Mouse (Mus musculus) layer of hippocampus, adult 18-20 months (tissue): ENCODE measurements around the gene Ccr9. TPM values are rescaled to one million over a fixed set of nuclear protein-coding genes. Genes with fewer than 3 reads are reported as not detected.
"Not testable (repeated sequence)": the region's sequence is repeated elsewhere in the genome, so short reads cannot be mapped to it uniquely, and the experiment has no call there.

Experiments used
- DNase-seq, 2 experiments: peaks; one replicate each; pipeline ENCODE4 v3.0.0; 2022; ENCODE audit warnings: low spot score in 2 of 2
- total RNA-seq, 2 experiments: library from RNA; stranded (reverse); gene quantifications; 2 replicates each; pipeline ENCODE4 v1.2.3; 2021

The Ccr9 gene
- total RNA-seq, 2 experiments from 2014 or later = 0.15 TPM; not detected in 1

DNA sequence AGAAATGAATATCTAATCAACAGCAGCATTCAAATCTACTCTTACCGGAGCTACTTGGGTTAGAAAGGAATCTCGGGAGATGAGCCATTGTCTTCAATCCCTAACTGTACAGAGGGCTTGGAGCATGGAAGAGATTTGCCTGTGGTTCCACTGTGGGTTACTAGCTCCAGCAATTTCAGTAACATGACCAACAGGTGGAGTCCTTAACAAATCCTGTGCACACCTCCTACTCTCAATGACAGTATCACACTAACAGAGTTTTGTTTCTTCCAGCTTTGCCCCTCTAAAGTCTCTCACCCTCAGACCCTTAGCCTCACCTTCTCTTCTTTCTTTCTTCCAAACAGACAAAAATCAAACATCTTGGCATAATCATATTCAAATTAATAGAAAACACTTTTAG is 34.9 kb downstream of the Ccr9 start:
- no peak for DNase-seq

GRCm38 (mm10) chr9:123716301-123716700 is 38.1 kb downstream of the Ccr9 start:
- no peak for DNase-seq

DNA sequence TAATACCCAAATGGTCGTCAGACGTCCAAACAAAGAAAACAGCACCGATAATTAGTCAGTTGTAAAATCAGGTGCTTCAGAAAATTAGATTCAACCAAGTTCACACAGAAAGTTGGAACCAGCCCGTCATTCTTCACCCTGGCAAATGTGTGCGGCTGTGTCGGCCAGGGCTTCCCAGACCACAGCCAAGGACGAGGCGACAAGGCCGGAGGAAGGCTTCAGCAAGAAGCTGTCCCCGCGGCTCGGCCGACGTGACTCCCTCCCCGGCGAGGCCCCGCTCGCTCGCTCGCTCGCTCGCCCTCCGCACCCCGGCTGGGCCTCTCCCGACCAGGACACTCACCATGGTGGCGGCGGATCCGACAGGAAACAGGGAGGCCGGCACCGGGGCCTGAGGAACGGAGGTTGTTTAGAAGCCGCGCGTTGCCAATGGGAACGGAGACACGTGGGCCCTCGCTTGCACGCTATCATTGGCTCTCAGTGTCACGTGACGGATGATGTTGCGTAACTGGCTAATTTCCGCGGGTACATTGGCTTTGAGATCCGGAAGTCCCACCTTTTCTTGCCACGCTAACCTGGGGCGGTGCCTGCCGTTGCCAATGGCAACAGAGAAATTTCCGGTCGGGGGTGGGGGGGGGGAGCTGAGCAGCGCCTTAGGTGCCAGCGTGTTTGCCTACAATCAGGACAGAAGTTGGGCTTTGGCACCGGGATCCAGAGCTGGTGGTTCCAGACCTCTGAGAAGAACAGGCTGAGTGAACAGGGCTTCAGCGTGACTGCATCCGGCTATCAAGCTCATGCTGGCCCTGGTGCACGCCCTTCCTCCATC is 39.2 kb downstream of the Ccr9 start, which contains the start of gene Lztfl1:
Gene Lztfl1, minus strand, starts transcription at position 512 of the 823 bp plus-strand sequence.
- peak; percentile 93 to 99 for DNase-seq

DNA sequence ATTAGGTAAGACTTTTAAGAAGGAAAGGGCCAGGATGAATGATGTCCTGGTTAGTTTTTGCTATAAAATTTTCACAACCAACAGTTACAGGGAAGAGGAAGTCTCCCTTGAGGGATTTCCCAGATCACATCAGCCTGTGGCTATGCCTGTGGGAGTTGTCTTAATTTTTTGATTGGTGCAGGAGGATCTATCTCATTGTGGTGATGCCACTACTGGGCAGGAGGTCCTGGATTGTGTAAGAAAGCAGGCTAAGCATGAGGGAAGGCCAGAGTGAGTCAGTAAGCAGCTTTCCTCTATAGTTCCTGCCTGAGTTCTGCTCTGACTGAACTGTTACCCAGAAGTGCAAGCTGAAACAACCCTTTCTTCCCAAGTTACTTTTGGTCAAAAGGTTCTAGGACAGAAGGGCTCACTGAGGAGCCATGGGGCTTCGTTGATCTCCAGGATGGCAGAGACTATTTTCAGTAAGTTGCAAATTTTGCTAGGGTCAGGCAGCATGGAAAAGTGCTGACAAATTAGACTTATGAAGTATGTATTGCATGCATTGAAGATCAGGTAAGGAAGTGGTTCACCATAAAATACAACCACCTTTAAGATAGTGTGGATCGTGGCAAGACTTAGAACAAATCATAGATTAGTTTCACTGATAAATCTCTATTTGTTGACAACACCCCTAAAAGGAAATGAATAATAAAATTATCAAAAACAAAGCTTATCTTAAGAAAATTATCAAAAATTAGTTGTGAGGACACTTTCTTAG is 44.7 kb downstream of the Ccr9 start:
- DNase-seq = no peak

- DNase-seq = no peak
Measured at GRCm38 (mm10) chr9:123731271-123731670, 53.0 kb downstream of the Ccr9 start.

DNA sequence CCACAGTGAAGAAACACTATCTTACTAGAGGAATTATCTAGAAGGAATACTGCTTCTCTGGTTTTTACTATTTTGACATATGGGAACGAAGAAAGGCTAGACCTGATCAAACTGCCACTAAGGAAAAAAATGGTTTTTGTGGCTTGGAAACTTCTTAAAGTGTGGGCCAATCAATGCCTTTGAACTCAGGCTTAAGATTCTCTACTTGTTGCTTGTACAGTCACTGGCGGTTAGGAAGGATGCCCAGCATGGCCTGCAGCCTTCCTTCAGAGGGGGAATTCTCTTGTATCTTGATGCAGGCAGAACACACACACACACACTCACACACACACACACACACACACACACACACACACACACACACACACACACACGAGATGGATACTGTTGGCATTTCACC is 55.9 kb downstream of the Ccr9 start:
- no peak for DNase-seq

DNA sequence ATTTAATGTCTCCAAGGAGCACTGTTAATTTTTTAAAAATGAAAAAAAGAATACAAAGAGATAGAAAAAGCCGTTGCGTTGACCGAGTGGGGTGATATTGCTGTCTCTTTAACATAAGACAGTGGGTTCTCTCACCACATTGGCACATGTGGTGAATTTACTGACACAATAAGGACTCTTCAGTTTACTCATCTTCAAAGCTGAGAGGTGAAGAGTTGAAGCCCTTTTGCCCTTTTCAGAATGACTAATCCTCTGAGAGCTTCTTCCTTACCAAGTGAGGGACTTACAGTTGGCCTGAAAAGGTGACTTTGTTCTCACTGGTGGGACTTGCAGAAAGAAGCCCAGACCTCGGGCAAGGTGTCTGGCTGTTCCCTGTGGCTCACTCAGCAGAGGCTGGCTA is 62.6 kb downstream of the Ccr9 start:
- no peak for DNase-seq

DNA sequence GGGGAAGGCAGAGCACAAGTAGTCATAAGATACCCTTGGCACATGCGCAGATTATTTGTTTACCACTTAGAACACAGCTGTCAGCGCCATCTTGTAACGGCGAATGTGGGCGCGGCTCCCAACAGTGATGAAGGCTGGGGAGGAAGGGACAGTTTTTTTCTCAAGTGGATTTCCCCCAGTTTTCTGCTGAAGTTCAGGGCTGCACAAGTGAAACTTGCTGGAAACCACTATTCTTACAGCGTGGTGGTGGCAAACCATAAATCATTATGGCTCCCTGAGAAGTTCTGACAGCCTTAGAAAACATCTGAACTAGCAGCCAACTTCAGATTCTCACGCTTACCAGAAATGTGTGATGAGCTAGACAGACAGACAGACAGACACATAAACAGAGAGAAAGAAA is 71.4 kb downstream of the Ccr9 start:
- DNase-seq = not testable (repeated sequence)

DNA sequence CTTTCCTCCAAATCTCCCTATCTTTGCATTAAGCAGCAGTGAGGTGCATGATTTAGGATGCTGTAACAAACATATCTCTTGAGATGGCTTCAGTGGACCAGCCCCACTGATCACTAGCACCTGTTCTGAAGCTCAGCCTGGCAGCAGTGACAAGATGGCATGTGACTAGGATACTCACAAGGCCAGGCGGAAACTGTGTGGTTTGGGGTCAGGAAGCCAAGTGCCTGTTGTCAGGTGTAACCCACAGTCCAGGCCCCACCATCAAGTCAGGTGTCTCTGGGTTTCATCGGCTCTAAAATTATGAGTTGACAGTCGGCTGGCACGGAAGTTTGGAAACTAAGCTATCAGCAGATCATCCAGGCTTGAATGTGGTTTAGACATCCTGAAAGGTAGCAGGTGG is 76.1 kb downstream of the Ccr9 start:
- DNase-seq = no peak

- no peak for DNase-seq
Measured at GRCm38 (mm10) chr9:123756752-123757151, 78.5 kb downstream of the Ccr9 start.

DNA sequence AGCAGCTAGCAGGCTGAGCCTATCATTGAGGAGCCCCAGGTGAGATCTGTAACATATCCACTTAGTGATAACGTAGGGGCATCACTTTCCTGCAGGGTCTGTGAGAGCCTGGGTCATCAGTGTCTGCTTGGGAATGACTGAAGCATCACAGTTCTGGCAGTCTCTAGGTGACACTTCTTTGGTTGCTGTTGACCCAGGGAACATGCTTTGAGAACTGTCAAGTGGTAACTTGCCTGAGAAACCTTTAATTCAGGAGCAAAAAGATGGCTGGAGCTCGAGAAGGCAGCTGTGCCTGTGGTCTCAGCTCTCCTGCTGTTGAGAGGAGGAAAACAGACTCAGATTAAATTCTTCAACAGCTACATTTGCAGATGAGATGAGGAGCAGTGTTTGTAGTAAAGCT is 79.1 kb downstream of the Ccr9 start:
- no peak for DNase-seq

DNA sequence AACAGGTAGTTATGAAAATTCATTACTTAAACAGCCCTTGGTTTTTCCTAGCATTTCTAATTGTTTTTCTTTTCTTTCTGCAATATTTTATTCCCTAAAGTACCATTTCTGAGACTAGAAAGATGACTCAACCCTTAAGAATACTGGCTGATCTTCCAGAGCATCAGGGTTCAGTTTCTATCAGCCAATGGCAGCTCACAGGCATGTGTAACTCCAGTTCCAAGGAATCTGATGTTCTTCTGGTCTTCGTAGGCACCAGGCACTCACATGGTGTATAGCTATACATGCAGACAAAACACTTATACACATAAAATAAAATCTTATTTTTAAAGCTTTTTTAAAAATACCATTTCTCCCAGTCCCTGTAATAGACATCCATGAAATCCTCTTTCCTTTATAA is 79.9 kb downstream of the Ccr9 start:
- DNase-seq = no peak

GRCm38 (mm10) chr9:123758645-123759044 is 80.4 kb downstream of the Ccr9 start:
- no peak for DNase-seq

DNA sequence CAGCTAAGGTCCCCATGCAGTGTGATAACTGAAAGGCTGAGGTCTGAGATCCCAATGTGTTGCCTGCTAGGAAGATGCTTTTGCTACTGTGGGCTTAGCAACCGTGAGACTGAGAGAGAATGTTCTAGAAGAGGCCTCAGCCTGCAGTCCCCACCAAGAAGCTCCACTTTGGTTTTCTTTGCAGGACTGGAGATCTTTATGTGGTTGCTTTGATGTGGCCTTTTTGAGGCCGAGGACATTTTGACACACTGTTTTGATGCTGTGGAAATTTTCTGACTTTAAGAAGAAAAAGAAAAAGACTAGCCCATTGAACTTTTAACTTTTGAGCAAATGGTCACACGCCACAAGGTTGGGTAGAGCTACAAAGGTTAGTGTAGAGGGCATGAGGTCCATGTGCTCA is 82.6 kb downstream of the Ccr9 start:
- no peak for DNase-seq

DNA sequence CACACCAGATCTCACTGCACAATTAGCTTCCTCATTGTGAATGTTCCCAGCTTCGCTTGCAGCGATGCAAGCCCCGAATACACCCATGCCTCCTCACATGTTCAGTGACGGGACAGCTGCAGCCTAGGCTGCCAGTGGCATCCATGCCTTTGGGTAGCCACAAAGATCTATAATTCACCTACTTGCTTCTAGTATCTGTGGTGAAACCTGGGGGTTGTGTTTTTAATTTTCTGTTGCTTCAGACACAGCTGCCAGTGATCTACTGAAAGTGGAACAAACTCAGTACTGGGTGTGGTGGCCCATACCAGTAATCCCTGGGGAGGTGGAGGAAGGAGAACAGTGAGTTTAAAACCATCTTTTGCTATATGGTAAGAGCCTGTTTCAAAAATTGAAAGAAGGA is 84.6 kb downstream of the Ccr9 start:
- no peak for DNase-seq

DNA sequence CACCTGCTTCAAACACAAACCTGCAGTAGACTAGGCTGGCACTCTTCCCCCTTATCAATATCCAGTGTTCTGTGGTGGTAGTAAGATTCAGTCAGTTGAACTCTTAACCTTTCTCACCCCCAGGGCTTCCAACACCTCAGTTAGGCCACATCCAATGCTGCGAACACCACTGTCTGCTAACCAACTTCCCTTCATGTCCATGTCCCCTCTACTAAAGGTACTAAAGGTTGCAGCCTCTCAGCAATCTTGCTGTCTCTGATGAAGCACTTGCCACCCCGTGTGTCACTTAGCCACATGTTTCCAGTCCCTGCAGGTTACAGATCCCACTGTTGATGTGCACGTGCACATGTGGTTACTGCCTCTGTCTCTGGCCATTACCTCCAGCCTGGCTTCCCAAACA is 85.5 kb downstream of the Ccr9 start:
- no peak for DNase-seq

DNA sequence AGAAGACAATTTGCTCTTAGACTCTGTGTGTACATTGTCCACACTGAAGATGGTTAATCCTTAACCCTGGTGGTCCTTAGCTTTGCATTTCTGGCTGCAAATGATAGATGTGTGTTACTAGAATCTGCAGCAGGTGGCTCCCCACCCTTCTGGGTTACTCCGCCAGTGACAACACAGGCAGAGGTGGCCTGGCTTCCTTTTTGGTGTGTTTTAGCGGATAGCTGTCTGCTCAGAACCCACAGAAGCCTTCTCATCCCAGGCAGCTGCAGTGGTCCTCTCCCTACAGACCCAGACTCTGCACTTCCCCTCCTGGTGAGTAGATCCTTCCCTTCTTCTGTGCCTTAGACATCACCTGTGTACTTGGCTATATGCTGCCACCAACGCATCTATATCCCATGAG is 88.8 kb downstream of the Ccr9 start:
- DNase-seq = no peak

GRCm38 (mm10) chr9:123768443-123768842 is 90.2 kb downstream of the Ccr9 start:
- DNase-seq = no peak

DNA sequence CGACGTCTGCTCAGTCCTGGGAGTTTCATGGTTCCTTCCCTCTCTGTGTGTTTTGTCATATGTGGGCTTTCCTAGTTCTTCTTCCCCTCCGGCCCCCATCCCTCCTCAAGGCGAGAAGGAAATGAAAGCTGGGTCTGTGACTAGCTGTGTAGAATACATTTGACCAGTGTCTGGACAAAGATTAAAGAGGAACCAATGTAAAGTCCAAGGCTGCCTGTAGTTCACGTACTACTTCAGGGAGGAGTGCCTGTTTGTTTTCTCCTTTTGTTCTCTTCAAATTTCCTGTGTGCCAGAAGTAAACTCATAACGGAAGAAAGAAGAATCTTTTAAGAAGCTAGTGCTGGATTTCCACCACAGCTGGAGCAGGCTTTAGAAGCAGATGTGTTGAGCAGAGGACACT is 91.3 kb downstream of the Ccr9 start:
- no peak for DNase-seq

- DNase-seq = not testable (repeated sequence)
Measured at GRCm38 (mm10) chr9:123773299-123773698, 95.1 kb downstream of the Ccr9 start.

GRCm38 (mm10) chr9:123788855-123789529 is 110.8 kb downstream of the Ccr9 start:
- no peak for DNase-seq

DNA sequence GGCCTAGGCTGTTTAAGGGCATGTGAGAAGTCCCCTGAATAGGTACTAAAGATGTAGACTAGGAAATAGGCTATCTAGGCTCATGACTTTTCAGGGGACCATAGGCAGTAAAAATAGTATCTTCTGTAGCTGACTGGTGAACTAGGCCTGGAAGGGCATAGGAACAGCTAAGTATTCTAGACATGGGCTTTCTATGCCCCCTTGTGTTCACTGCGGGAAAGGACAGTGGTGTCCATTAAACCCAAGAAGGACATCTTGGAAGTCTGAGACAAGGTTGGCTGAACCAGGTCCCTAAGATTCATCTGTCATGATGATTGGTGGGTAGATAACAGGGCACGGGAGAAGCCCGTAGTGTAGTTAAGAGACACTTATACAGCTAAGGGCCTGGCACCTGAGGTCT is 117.9 kb downstream of the Ccr9 start:
- peak in 1 of 2 experiments; percentile 48 for DNase-seq
